Mouse (Mus musculus): ENCODE data around the gene Snx4. TPM values are rescaled to one million over a fixed set of nuclear protein-coding genes. Genes with fewer than 3 reads are reported as not detected.
A peak's percentile ranks its signal among the peaks of the same experiment; 100 is the strongest.
"Not testable (repeated sequence)": the region's sequence is repeated elsewhere in the genome, so short reads cannot be mapped to it uniquely, and the experiment has no call there.

The Snx4 gene
- 114 and 117 TPM in 2 replicates for polyA plus RNA-seq (2015; fragmentation: Nextera tagmentation; extraction: Ambion mirVana)

GRCm38 (mm10) chr16:33251194-33252051, at the start of gene Snx4:
Gene Snx4 (plus strand): TSS chr16:33251442.
- no peaks in the 10 kb centered on the region for H3K27me3 ChIP-seq
- no peaks in the 10 kb centered on the region for H3K9me3 ChIP-seq
- H3K4me1 ChIP-seq = peaks cover 25% of the 10 kb centered on the region; the same call in 1 of the 2 replicates
- peak within 1 kb of the TSS; percentile 91 for H3K9ac ChIP-seq
- peak; percentile 90 for ATAC-seq (ENCODE audit: borderline replicate concordance, extremely low read depth, low FRiP score, low TSS enrichment)
- peak within 1 kb of the TSS; percentile 88 for H3K4me3 ChIP-seq
- H3K27ac ChIP-seq = peak within 1 kb of the TSS; percentile 94
- H3K4me2 ChIP-seq = peak within 1 kb of the TSS; percentile 57
- under 1% methylated on average over 67 of the region's 72 CpGs for WGBS
- H3K36me3 ChIP-seq = peaks cover 6% of the 10 kb centered on the region; the same call in 1 of the 2 replicates

DNA sequence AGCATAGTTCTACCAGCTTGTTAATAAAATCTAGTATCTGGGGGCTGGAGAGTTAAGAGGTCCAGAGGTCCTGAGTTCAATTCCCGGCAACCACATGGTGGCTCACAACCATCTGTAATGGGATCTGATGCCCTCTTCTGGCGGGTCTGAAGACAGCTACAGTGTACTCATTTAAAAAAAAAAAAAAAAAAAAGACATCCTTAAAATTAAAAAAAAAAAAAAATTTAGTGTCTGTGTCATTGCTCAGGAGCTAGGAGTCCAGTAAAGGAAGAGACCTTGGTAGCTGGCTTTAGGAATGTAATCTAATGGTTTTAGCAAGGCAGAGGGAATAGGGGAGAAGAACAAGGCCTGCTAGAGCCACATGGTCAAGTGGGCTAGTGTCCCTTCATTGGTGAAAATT, 40.4 kb upstream of the Snx4 start:
- 73% methylated on average over 2 of the region's 2 CpGs for WGBS
- no peaks in the 10 kb centered on the region for H3K4me1 ChIP-seq
- no peak overlapping the region for H3K9ac ChIP-seq
- no peak overlapping the region for H3K27ac ChIP-seq
- H3K36me3 ChIP-seq = peaks cover 56% of the 10 kb centered on the region
- H3K4me2 ChIP-seq = no peak overlapping the region
- no peak for ATAC-seq (ENCODE audit: borderline replicate concordance, extremely low read depth, low FRiP score, low TSS enrichment)
- H3K4me3 ChIP-seq = no peak overlapping the region
- no peaks in the 10 kb centered on the region for H3K27me3 ChIP-seq
- no peaks in the 10 kb centered on the region for H3K9me3 ChIP-seq

- Histone ChIP-seq H3K36me3 (peaks cover 42% of the 10 kb centered on the region), H3K27ac (no peak overlapping the region), H3K27me3 (no peaks in the 10 kb centered on the region), H3K9me3 (no peaks in the 10 kb centered on the region), H3K4me3 (no peak overlapping the region), H3K4me2 (no peak overlapping the region), H3K4me1 (no peaks in the 10 kb centered on the region), H3K9ac (no peak overlapping the region)
- WGBS = 83% methylated on average over 9 of the region's 9 CpGs
- no peak for ATAC-seq (ENCODE audit: borderline replicate concordance, extremely low read depth, low FRiP score, low TSS enrichment)
Measured at GRCm38 (mm10) chr16:33216313-33217003, 34.8 kb upstream of the Snx4 start.

DNA sequence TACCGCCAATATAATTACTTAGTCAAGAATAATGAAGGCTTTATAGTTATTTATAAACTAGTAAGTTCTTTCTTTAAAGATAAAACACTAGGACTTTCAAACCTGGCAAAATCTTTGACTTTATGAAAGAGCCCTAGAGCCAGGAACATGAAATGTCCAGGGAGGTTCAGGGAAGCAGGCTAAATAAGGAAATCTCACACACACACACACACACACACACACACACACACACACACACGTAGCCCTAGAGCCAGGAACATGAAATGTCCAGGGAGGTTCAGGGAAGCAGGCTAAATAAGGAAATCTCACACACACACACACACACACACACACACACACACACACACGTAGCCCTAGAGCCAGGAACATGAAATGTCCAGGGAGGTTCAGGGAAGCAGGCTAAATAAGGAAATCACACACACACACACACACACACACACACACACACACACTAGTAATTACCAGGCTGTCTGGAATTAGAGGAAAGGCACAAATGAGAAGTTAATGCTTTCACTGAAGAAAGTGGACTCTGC, 33.6 kb upstream of the Snx4 start:
- not testable (repeated sequence) for H3K4me3 ChIP-seq; H3K27me3 ChIP-seq; H3K9ac ChIP-seq; H3K4me1 ChIP-seq; ATAC-seq (ENCODE audit: borderline replicate concordance, extremely low read depth, low FRiP score, low TSS enrichment); H3K4me2 ChIP-seq; H3K9me3 ChIP-seq; H3K27ac ChIP-seq
- 58% methylated on average over 3 of the region's 3 CpGs for WGBS
- H3K36me3 ChIP-seq = peaks cover 36% of the 10 kb centered on the region

- Histone ChIP-seq H3K27ac (no peak overlapping the region), H3K9me3 (no peaks in the 10 kb centered on the region), H3K36me3 (peaks cover 33% of the 10 kb centered on the region), H3K9ac (no peak overlapping the region), H3K27me3 (no peaks in the 10 kb centered on the region), H3K4me3 (no peak overlapping the region), H3K4me1 (no peaks in the 10 kb centered on the region), H3K4me2 (no peak overlapping the region)
- ATAC-seq (ENCODE audit: borderline replicate concordance, extremely low read depth, low FRiP score, low TSS enrichment) = no peak
- WGBS = 90% methylated on average over 3 of the region's 3 CpGs
Measured at GRCm38 (mm10) chr16:33222482-33222881, 28.8 kb upstream of the Snx4 start.

GRCm38 (mm10) chr16:33224381-33224780, 26.9 kb upstream of the Snx4 start:
- no peaks in the 10 kb centered on the region for H3K9me3 ChIP-seq
- no peaks in the 10 kb centered on the region for H3K27me3 ChIP-seq
- H3K4me2 ChIP-seq = no peak overlapping the region
- peaks cover 50% of the 10 kb centered on the region for H3K36me3 ChIP-seq
- ATAC-seq (ENCODE audit: borderline replicate concordance, extremely low read depth, low FRiP score, low TSS enrichment) = no peak
- 84% methylated on average over 5 of the region's 5 CpGs for WGBS
- H3K9ac ChIP-seq = no peak overlapping the region
- H3K4me1 ChIP-seq = no peaks in the 10 kb centered on the region
- no peak overlapping the region for H3K4me3 ChIP-seq
- H3K27ac ChIP-seq = no peak overlapping the region

DNA sequence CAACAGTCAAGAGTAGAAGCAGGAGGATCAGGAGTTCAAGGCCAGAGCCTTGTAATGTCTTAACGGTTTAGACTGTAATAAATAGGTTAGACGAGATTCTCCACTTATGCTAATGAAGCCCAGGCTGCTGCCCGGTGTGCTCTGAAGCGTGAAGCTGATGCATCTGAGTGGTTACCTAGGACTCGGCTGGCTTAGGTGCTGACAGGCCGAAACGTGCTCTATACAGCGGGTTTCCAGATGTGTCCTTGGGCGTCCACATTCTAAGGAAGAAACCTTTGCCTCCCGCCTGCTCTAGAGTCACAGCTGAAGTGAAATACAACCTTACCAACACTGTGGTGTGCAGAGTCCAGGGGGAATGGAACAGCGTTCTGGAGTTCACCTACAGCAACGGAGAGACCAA, 17.1 kb upstream of the Snx4 start:
- Histone ChIP-seq H3K9me3 (no peaks in the 10 kb centered on the region), H3K27ac (no peak overlapping the region), H3K4me3 (no peak overlapping the region), H3K27me3 (no peaks in the 10 kb centered on the region), H3K4me2 (no peak overlapping the region), H3K9ac (no peak overlapping the region), H3K4me1 (no peaks in the 10 kb centered on the region), H3K36me3 (peaks cover 48% of the 10 kb centered on the region)
- no peak for ATAC-seq (ENCODE audit: borderline replicate concordance, extremely low read depth, low FRiP score, low TSS enrichment)
- 88% methylated on average over 12 of the region's 12 CpGs for WGBS

DNA sequence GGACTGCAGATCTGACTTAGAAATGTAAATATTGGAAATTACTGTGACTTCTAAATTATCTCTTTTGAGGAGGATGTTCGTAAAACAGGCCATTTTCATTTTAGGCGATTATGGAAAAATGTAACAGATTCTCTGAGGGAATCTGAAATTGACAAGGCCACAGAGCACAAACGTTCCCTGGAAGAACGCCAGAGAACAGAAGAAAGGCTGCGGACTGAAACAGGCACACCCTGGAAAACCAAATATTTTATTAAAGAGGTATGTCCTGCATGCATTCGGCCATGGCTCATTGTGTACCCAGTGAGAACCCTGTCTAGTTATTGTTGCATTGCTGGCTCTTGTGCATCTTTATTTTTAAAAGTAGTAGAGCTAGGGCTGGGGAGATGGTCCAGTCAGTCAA, 15.1 kb upstream of the Snx4 start:
- H3K27ac ChIP-seq = no peak overlapping the region
- WGBS = 55% methylated on average over 6 of the region's 6 CpGs
- peaks cover 56% of the 10 kb centered on the region for H3K36me3 ChIP-seq
- no peaks in the 10 kb centered on the region for H3K27me3 ChIP-seq
- H3K4me3 ChIP-seq = no peak overlapping the region
- H3K4me1 ChIP-seq = no peaks in the 10 kb centered on the region
- H3K9me3 ChIP-seq = no peaks in the 10 kb centered on the region
- H3K9ac ChIP-seq = no peak overlapping the region
- no peak overlapping the region for H3K4me2 ChIP-seq
- ATAC-seq (ENCODE audit: borderline replicate concordance, extremely low read depth, low FRiP score, low TSS enrichment) = no peak

GRCm38 (mm10) chr16:33239305-33239704, 11.9 kb upstream of the Snx4 start:
- Histone ChIP-seq H3K36me3 (peaks cover 69% of the 10 kb centered on the region), H3K4me3 (no peak overlapping the region), H3K9me3 (no peaks in the 10 kb centered on the region), H3K27me3 (no peaks in the 10 kb centered on the region), H3K4me1 (no peaks in the 10 kb centered on the region), H3K4me2 (no peak overlapping the region), H3K27ac (no peak overlapping the region), H3K9ac (no peak overlapping the region)
- no peak for ATAC-seq (ENCODE audit: borderline replicate concordance, extremely low read depth, low FRiP score, low TSS enrichment)
- 87% methylated on average over 2 of the region's 2 CpGs for WGBS

DNA sequence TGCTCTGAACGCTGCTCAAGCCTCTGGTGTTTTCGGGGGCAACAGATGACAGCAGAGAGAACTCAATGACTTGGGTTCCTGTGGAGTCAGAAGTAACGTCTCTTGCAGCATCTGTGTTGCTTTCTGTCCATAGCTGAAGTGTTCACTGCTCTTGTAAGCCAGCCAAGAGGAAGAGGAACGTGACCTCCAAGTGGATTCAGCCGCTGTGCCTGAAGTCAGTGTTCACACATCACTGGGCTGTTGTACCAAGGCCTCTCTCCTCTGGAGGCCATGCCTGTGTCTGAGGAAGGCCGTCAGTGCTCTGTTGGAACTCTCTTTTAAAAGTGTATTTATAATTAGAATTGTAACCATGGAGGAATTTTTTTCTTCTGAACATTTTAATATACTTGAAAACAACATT, 9.2 kb upstream of the Snx4 start:
- no peak overlapping the region for H3K27ac ChIP-seq
- no peak overlapping the region for H3K4me3 ChIP-seq
- no peak overlapping the region for H3K4me2 ChIP-seq
- no peaks in the 10 kb centered on the region for H3K4me1 ChIP-seq
- no peaks in the 10 kb centered on the region for H3K9me3 ChIP-seq
- H3K9ac ChIP-seq = no peak overlapping the region
- WGBS = 66% methylated on average over 6 of the region's 6 CpGs
- H3K36me3 ChIP-seq = peaks cover 66% of the 10 kb centered on the region
- no peak for ATAC-seq (ENCODE audit: borderline replicate concordance, extremely low read depth, low FRiP score, low TSS enrichment)
- H3K27me3 ChIP-seq = no peaks in the 10 kb centered on the region

DNA sequence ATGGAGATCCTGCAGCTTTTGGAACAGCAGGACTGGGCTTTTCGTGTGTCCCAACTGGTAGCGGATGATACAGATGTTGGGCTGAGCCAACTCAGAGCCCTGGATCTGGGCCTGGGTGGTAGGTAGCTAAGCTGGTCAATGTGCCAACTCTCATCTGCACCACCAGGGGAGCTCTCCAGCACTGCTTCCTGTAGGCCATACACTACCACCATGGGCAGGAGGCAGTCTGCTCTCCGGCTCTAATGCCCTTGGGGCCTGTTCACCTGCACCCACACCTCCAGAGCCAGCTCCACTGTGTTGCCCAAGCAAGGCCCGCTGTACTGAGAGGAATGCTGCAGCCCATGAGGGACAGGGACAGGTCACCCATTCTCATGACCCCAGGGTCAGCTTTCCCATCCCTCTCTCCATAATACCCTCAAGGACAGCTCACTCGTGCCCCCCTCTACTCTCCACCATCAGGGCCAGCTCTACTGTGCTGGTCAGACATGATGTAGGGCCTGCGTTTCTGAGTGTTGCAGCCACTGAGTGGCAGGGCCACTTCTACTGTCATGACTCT, 7.0 kb upstream of the Snx4 start:
- Histone ChIP-seq H3K9me3 (no peaks in the 10 kb centered on the region), H3K4me1 (no peaks in the 10 kb centered on the region), H3K27ac (no peak overlapping the region), H3K36me3 (peaks cover 52% of the 10 kb centered on the region), H3K27me3 (no peaks in the 10 kb centered on the region), H3K4me3 (no peak overlapping the region), H3K9ac (no peak overlapping the region), H3K4me2 (no peak overlapping the region)
- peak; percentile 39; the same call in 1 of the 2 replicates for ATAC-seq (ENCODE audit: borderline replicate concordance, extremely low read depth, low FRiP score, low TSS enrichment)
- 84% methylated on average over 6 of the region's 6 CpGs for WGBS
